Mouse (Mus musculus): ENCODE data around the gene Nav2. TPM values are rescaled to one million over a fixed set of nuclear protein-coding genes. Genes with fewer than 3 reads are reported as not detected.

Gene Nav2
- polyA plus RNA-seq, 1 experiment from 2014 or later, result 34.2 TPM

DNA sequence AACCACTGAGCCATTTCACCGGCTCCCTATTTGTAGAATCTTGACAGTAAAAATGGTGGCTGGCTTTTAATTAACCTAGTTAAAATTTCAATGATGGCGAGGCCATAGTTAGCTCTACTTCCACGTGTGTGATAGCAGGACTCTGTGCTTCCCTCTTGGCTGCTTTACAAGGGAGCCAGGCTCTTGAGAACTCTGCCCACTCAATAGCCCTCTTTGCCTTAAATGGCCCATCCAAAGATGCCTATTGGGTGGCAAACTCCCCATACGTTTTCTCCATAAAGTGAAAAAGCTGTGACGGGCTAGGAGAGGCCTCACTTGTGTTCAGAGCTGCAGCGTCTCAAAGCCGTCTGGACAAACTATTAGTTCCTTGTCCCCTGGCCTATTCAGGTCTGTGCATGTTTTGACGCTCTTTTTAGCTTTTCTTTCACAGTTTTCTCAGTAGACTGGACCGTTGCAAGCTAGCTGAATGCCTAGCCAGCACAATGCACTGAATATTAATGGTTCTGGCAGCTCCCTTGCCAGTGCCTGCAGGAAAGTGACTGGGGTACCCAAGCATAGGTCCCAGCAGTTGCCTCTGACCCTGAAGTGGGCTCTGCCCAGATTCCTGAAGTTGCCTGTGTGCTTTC is 453.1 kb downstream of the Nav2 start:
- Histone ChIP-seq H3K27me3 (ENCODE audit: control insufficient read depth, insufficient read depth, low read length) (no peaks in the 10 kb centered on the region), H3K4me1 (ENCODE audit: control insufficient read depth, insufficient read depth, low read length) (no peaks in the 10 kb centered on the region), H3K36me3 (ENCODE audit: control insufficient read depth, insufficient read depth) (no peaks in the 10 kb centered on the region), H3K27ac (ENCODE audit: low read length) (no peak overlapping the region), H3K4me2 (ENCODE audit: low read depth, low read length) (no peak overlapping the region), H3K9ac (ENCODE audit: low read length) (no peak overlapping the region), H3K9me3 (replicated peaks; ENCODE audit: control insufficient read depth, low read length) (no peaks in the 10 kb centered on the region), H3K4me3 (ENCODE audit: low read length) (no peak overlapping the region)
- WGBS, result 79% methylated on average over 9 of the region's 9 CpGs
- no peak for ATAC-seq (replicated peaks; ENCODE audit: extremely low read depth, insufficient read depth, low FRiP score)

DNA sequence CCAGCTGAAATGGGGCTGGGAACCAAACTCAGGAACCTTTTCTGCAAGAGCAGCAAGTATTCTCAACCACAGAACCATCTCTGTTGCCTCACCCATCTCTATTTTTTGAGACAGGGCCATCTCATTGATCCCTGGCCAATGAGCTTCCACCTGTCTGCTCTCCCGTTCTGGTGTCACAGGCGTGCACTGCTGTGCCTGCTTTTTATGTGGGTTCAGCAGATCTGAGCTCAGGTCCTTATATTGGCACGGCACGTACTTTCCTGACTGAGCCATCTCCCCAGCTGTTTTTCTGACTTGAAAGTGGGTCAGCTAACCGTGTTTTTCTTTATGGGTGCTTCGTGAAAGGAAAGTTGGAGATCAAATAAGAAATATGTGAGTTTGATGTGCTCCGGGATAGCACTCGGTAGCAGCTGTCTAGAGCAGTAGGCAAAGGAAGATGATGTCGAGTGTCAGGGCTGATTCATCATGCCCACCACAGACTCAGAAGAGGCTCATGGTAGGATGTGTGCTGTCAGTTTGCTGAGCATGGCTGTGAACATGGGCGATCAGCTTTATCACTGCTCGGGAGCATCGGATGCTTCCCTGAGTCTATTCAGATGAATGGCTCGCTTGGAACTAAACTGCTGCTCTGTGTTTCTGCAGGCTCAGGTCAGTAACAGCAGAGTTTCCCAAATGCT is 456.1 kb downstream of the Nav2 start:
- Histone ChIP-seq H3K27ac (ENCODE audit: low read length) (no peak overlapping the region), H3K9me3 (replicated peaks; ENCODE audit: control insufficient read depth, low read length) (no peaks in the 10 kb centered on the region), H3K4me1 (ENCODE audit: control insufficient read depth, insufficient read depth, low read length) (0 out of 2 replicates have a peak, but pooled peaks cover 7% of the 10 kb centered on the region), H3K9ac (ENCODE audit: low read length) (no peak overlapping the region), H3K27me3 (ENCODE audit: control insufficient read depth, insufficient read depth, low read length) (no peaks in the 10 kb centered on the region), H3K4me3 (ENCODE audit: low read length) (no peak overlapping the region), H3K36me3 (ENCODE audit: control insufficient read depth, insufficient read depth) (no peaks in the 10 kb centered on the region), H3K4me2 (ENCODE audit: low read depth, low read length) (no peak overlapping the region)
- WGBS, result 86% methylated on average over 13 of the region's 13 CpGs
- ATAC-seq (replicated peaks; ENCODE audit: extremely low read depth, insufficient read depth, low FRiP score), result peak; percentile 37

DNA sequence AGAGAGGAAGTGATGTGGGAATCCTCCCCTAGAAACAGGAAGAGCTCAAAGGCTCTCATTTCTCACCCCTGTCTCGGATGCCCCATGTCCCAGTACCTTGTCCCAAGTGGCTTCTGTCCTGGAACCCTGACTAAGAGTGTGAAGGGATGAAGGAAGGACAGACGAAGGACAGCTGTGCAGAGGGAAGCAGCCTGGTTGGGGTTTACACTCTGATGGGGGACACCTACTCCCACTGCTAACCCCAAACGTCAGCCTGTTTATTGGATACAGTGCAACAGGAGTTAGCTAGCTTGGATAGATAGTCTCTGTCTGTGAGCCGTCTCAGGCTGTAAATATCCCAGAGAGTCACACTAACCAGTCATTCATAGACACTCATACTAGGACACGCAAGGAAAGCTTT is 460.1 kb downstream of the Nav2 start:
- peaks cover 14% of the 10 kb centered on the region for H3K4me1 ChIP-seq (ENCODE audit: control insufficient read depth, insufficient read depth, low read length)
- ATAC-seq (replicated peaks; ENCODE audit: extremely low read depth, insufficient read depth, low FRiP score), result no peak
- WGBS, result 44% methylated on average over 5 of the region's 5 CpGs

DNA sequence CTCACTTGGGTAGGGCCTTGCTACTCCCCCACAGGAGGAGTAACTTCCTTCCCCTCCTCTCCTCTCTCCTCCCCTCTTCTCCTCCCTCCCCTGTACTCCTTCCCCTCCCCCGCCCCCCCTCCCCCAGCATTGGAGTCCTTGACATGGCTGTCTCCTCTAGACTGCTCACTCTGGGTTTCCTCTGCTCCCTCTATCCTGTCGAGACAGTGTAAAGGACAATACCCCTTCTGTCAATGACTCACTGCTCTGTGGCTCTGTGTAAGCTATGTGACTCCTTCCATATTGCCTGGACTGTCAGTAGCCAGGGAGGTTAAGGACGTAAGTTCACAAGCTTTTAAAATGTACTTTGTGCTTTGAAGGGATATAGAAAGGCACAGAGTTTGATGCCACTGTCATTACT is 460.5 kb downstream of the Nav2 start:
- no peak for ATAC-seq (replicated peaks; ENCODE audit: extremely low read depth, insufficient read depth, low FRiP score)
- Histone ChIP-seq H3K27ac (ENCODE audit: low read length) (no peak overlapping the region), H3K4me1 (ENCODE audit: control insufficient read depth, insufficient read depth, low read length) (peaks cover 18% of the 10 kb centered on the region), H3K4me3 (ENCODE audit: low read length) (no peak overlapping the region), H3K36me3 (ENCODE audit: control insufficient read depth, insufficient read depth) (no peaks in the 10 kb centered on the region), H3K4me2 (ENCODE audit: low read depth, low read length) (no peak overlapping the region), H3K27me3 (ENCODE audit: control insufficient read depth, insufficient read depth, low read length) (no peaks in the 10 kb centered on the region), H3K9ac (ENCODE audit: low read length) (no peak overlapping the region), H3K9me3 (replicated peaks; ENCODE audit: control insufficient read depth, low read length) (no peaks in the 10 kb centered on the region)
- WGBS, result 36% methylated on average over 2 of the region's 3 CpGs

More for the DNA sequence above, 460.1 kb downstream of the Nav2 start:
- Histone ChIP-seq H3K4me2 (ENCODE audit: low read depth, low read length) (no peak overlapping the region), H3K4me3 (ENCODE audit: low read length) (no peak overlapping the region), H3K27ac (ENCODE audit: low read length) (no peak overlapping the region), H3K9ac (ENCODE audit: low read length) (no peak overlapping the region), H3K27me3 (ENCODE audit: control insufficient read depth, insufficient read depth, low read length) (no peaks in the 10 kb centered on the region), H3K9me3 (replicated peaks; ENCODE audit: control insufficient read depth, low read length) (no peaks in the 10 kb centered on the region), H3K36me3 (ENCODE audit: control insufficient read depth, insufficient read depth) (no peaks in the 10 kb centered on the region)

DNA sequence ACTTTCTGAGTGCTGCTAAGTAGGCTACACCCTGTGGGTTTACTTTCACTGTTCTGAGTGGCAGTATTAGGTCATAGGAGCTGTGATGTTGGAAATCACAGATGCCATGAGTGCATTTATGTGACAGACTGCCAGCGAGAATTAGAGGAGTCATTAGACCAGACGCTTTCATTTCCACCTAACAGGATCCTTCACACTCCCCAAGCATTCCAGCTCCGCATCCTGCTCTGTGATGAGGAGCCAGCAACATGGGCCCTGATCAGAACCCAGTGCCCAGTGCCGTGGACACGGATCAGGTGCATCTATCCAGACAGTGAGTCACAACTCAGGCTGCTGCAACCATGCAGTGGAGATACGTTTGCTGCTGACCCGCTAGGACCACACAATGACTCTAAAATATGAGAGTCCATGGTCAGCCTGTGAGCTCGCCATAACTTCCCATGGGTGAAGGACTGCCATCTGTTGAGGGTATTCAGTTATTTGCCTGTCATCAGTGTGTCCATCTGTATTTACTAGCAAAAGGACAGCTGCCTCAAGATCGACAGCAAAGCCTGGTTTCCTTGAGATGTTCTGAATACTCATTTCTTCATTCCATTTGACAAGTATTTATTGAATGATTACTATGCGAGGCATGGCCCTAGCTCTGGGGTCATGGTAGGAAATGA is 461.4 kb downstream of the Nav2 start:
- Histone ChIP-seq H3K4me3 (ENCODE audit: low read length) (no peak overlapping the region), H3K9ac (ENCODE audit: low read length) (no peak overlapping the region), H3K27ac (ENCODE audit: low read length) (no peak overlapping the region), H3K4me1 (ENCODE audit: control insufficient read depth, insufficient read depth, low read length) (peaks cover 24% of the 10 kb centered on the region), H3K36me3 (ENCODE audit: control insufficient read depth, insufficient read depth) (no peaks in the 10 kb centered on the region), H3K4me2 (ENCODE audit: low read depth, low read length) (no peak overlapping the region), H3K27me3 (ENCODE audit: control insufficient read depth, insufficient read depth, low read length) (no peaks in the 10 kb centered on the region), H3K9me3 (replicated peaks; ENCODE audit: control insufficient read depth, low read length) (no peaks in the 10 kb centered on the region)
- 83% methylated on average over 10 of the region's 10 CpGs for WGBS
- ATAC-seq (replicated peaks; ENCODE audit: extremely low read depth, insufficient read depth, low FRiP score), result no peak

DNA sequence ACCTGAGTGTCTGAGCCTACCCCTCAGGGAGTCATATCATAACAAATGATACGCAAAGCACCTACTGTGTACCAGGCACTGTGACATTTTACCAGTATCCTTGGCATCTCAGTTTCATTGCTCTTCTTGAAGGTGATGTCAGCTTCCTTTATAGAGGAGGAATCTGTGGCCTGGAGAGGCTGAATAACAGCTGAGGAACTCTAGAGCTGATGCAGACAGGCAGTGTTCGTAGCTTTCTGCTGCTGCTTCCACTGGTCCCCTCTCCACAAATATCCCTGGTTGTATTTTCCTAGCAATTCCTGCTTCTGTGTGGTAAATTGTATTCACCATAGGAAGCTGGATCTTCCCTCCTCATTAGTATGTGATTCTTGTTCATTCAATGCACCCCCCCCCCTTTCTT is 462.8 kb downstream of the Nav2 start:
- 80% methylated on average over 2 of the region's 2 CpGs for WGBS
- Histone ChIP-seq H3K4me1 (ENCODE audit: control insufficient read depth, insufficient read depth, low read length) (peaks cover 28% of the 10 kb centered on the region), H3K27me3 (ENCODE audit: control insufficient read depth, insufficient read depth, low read length) (no peaks in the 10 kb centered on the region), H3K36me3 (ENCODE audit: control insufficient read depth, insufficient read depth) (no peaks in the 10 kb centered on the region), H3K9ac (ENCODE audit: low read length) (no peak overlapping the region), H3K9me3 (replicated peaks; ENCODE audit: control insufficient read depth, low read length) (no peaks in the 10 kb centered on the region), H3K4me2 (ENCODE audit: low read depth, low read length) (no peak overlapping the region), H3K4me3 (ENCODE audit: low read length) (no peak overlapping the region), H3K27ac (ENCODE audit: low read length) (no peak overlapping the region)
- no peak for ATAC-seq (replicated peaks; ENCODE audit: extremely low read depth, insufficient read depth, low FRiP score)

DNA sequence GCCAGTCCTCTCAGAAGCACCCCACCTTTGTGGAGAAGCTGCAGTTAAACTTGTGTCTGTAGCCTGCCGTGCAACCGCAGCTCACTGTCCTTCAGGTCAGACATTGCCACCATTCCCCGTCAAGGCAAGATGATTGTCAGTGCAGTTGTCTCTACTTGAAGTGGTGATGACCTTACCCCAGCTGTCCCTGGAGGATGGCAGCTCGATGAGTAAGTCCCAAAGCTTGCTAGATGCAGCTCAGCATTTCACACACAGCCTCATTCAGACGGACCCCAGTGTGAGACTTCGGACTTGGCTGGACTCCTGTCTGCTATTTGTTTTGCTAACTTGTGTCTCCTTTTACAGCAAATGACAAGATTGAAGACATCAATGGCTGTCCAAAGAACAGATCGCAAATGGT is 463.5 kb downstream of the Nav2 start:
- 72% methylated on average over 7 of the region's 7 CpGs for WGBS
- ATAC-seq (replicated peaks; ENCODE audit: extremely low read depth, insufficient read depth, low FRiP score), result no peak
- no peaks in the 10 kb centered on the region for H3K36me3 ChIP-seq (ENCODE audit: control insufficient read depth, insufficient read depth)
- H3K4me3 ChIP-seq (ENCODE audit: low read length), result no peak overlapping the region
- no peaks in the 10 kb centered on the region for H3K27me3 ChIP-seq (ENCODE audit: control insufficient read depth, insufficient read depth, low read length)
- no peak overlapping the region for H3K4me2 ChIP-seq (ENCODE audit: low read depth, low read length)
- H3K27ac ChIP-seq (ENCODE audit: low read length), result no peak overlapping the region
- H3K9me3 ChIP-seq (replicated peaks; ENCODE audit: control insufficient read depth, low read length), result no peaks in the 10 kb centered on the region
- H3K9ac ChIP-seq (ENCODE audit: low read length), result no peak overlapping the region
- H3K4me1 ChIP-seq (ENCODE audit: control insufficient read depth, insufficient read depth, low read length), result peaks cover 28% of the 10 kb centered on the region

DNA sequence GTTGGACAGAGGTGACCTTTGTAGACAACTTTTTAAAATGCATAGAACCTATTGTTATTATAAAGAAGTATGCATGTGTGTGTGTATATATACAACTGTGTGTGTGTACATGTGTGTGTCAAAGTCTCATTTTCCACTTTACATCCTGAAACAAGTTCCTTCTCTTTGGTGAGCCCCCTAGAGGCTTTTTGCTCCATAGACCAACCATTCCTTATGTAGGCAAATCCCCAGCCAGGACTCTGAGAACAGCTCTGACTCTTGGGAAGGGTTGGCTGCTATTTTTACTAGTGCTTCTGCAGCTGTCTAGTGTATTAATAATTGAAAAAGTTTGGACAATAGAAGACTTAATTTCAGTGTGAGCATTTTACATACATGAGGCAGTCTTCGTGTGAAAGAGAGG is 464.7 kb downstream of the Nav2 start:
- Histone ChIP-seq H3K27me3 (ENCODE audit: control insufficient read depth, insufficient read depth, low read length) (no peaks in the 10 kb centered on the region), H3K4me2 (ENCODE audit: low read depth, low read length) (no peak overlapping the region), H3K9ac (ENCODE audit: low read length) (no peak overlapping the region), H3K4me3 (ENCODE audit: low read length) (no peak overlapping the region), H3K9me3 (replicated peaks; ENCODE audit: control insufficient read depth, low read length) (no peaks in the 10 kb centered on the region), H3K27ac (ENCODE audit: low read length) (0 out of 2 replicates have a peak overlapping the region, but pooled peaks have one; percentile 10), H3K4me1 (ENCODE audit: control insufficient read depth, insufficient read depth, low read length) (peaks cover 28% of the 10 kb centered on the region), H3K36me3 (ENCODE audit: control insufficient read depth, insufficient read depth) (no peaks in the 10 kb centered on the region)
- no peak for ATAC-seq (replicated peaks; ENCODE audit: extremely low read depth, insufficient read depth, low FRiP score)
- WGBS, result 82% methylated on average over 1 of the region's 1 CpGs

DNA sequence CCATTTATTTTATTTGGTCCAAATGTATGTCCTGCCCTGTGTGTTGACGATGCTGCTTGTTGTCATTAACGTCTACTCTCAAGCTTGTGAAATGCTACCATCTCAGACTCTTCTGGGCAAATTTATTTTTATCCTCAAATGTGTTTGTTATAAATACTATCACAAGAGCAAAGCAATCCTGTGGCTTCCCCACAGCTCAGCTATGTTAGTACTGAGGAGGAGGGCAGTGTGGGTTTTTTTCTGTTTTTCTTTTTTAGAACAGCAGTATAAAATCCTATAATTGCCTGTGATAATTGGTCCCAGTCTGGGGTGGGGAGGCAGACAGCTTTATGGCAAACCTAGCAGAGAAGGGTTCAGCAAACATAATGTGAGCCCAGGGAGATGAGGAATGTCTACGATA is 465.1 kb downstream of the Nav2 start:
- Histone ChIP-seq H3K4me2 (ENCODE audit: low read depth, low read length) (no peak overlapping the region), H3K4me3 (ENCODE audit: low read length) (no peak overlapping the region), H3K4me1 (ENCODE audit: control insufficient read depth, insufficient read depth, low read length) (peaks cover 28% of the 10 kb centered on the region), H3K27ac (ENCODE audit: low read length) (no peak overlapping the region), H3K9me3 (replicated peaks; ENCODE audit: control insufficient read depth, low read length) (no peaks in the 10 kb centered on the region), H3K27me3 (ENCODE audit: control insufficient read depth, insufficient read depth, low read length) (no peaks in the 10 kb centered on the region), H3K9ac (ENCODE audit: low read length) (no peak overlapping the region), H3K36me3 (ENCODE audit: control insufficient read depth, insufficient read depth) (no peaks in the 10 kb centered on the region)
- 67% methylated on average over 3 of the region's 3 CpGs for WGBS
- no peak for ATAC-seq (replicated peaks; ENCODE audit: extremely low read depth, insufficient read depth, low FRiP score)

All from heart, embryonic 16.5 days (tissue).